Mouse (Mus musculus) urinary bladder, adult 2 months (tissue): ENCODE data around the gene Ocel1. TPM values are rescaled to one million over a fixed set of nuclear protein-coding genes. Genes with fewer than 3 reads are reported as not detected.

ENCODE experiments used
- DNase-seq: peaks from one replicate; pipeline ENCODE4 v3.0.0; 2022; ENCODE audit warnings: low spot score
- polyA plus RNA-seq: library from polyadenylated mRNA; depleted of rRNA; stranded (reverse); fragments of >200 nt; gene quantifications from 2 replicates; pipeline ENCODE4 v1.2.3, GENCODE M21; 2012

Ocel1 gene
- polyA plus RNA-seq, 1 experiment, result 12.0 TPM

- no peak for DNase-seq
Measured at GRCm38 (mm10) chr8:71379512-71380075, 8.5 kb downstream of the Ocel1 start.

DNA sequence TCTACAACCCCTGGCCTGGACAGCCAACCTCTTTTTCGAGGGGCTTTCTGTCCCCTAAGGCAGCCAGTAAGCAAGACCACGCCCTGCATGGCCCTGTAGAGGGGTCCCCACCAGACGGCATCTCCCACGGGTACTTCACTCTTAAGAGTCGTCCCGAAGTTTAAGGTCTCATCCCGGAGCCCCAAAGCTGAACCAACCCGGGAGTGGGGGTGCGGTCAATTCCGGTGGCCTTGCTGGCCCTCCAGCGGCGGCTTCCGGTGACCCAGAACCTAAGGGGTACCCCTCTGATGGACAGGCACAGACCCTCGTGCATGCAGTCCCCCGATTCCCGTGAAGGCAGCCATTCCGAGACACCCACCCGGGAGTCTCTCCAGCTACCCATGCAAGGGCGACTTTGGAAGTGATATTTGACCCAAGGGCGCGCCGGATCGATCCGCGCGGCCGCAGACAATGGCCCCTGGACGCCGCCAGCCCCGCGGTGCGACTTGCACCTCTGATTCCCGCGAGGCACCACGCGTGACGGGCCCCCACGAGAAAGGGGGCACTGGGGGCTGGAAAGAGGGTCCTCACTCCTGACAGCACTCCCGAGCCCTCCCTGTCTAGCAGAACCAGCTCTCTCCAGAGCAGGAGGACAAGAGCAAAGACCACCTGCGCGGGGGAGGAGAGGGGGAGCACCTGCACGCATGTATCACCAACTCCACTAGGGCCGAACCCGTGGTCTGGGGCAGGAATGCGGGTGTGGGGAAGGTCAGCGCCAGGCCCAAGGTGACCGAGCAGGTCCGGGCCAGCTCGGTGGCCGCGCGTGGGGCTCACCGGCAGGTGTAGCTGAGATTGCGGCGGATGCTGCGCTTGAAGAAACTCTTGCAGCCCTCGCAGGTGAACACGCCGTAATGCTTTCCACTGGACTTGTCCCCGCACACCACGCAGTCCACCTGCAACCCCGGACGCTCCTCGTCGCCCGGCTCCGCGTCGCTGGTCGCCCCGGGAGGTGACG, 9.4 kb downstream of the Ocel1 start:
- no peak for DNase-seq

DNA sequence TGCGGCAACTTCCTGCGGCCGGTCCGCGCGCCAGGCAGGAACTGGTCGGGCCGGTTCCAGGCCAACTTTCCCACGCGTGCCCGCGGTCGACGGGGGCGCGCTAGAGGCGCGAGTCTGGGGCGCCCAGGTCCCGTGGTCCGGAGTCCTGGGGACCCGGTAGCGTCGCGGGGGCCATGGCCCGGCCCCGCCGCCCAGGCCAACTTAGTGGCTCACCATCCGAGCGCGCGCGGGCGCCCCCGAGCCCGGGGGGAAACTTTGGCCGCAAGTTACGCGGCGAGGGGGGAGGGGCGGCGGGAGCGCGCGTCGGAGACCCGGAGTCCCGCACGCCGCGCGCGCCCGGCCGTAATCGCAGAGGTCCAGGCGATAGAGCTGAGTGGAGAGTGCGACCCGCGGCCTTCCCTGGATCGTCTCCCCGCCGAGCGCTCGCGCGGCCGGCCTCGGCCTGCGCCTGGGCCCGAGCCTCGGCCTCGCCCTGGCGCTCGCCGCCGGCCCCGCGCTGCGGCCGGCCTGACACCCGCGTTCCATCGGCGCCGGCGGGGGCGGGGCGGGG, 10.4 kb downstream of the Ocel1 start, which contains the start of gene Nr2f6:
Nr2f6 (minus strand) TSS at position 540 of the 550 bp plus-strand sequence.
- DNase-seq, result peak; percentile 85

- DNase-seq, result peak; percentile 79
Measured at GRCm38 (mm10) chr8:71381971-71382961, 11.2 kb downstream of the Ocel1 start.

- no peak for DNase-seq
Measured at GRCm38 (mm10) chr8:71383396-71383795, 12.3 kb downstream of the Ocel1 start.

- DNase-seq, result no peak
Measured at GRCm38 (mm10) chr8:71383860-71384259, 12.8 kb downstream of the Ocel1 start.

DNA sequence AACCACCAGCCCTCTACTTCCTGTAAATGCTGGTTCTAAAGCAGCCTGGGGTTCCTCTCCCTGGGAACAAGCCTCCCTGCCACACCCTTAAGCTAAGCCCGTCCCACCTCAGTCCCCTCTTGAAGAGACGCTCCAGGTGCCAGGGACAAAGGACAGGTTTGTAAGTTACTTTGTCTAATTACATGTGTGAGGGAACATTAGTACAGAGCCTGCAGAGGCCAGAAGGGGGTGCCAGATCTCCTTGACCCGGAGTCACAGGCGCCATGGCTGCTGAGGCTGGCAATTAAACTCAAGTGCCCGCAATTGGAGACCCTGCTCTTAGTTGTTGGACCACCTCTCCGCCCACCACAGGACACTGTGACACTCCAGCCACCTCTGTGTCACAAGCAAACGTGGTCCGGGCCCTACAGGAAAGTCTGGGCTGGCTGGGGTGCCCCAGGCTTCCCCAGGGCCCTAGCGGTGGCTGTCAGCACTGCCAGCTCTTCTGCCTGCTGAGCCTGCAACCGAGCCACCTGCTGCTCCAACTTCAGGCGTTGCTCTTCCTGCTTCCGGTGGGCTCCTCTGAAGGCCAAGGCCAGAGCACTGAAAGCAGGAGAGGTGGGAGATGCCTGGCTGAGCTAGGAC, 14.2 kb downstream of the Ocel1 start:
- DNase-seq, result no peak

DNA sequence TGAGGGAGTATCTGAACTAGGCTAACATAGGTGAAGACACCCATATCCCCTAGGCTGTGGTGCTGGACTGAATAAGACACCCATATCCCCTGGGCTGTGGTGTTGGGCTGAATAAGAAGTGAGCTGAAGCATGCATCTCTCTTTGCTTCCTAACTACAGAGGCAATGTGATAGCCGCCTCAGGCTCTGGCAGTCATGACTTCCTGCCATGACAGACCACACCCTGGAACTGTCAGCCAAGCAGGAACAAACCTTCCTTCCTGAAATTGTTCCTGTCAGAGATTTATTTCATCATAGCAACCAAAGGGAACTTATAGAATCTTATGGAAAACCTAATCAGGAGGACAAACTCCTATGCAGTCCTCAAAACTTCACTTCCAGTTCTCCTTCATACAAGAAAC, 17.2 kb downstream of the Ocel1 start:
- DNase-seq, result no peak

DNA sequence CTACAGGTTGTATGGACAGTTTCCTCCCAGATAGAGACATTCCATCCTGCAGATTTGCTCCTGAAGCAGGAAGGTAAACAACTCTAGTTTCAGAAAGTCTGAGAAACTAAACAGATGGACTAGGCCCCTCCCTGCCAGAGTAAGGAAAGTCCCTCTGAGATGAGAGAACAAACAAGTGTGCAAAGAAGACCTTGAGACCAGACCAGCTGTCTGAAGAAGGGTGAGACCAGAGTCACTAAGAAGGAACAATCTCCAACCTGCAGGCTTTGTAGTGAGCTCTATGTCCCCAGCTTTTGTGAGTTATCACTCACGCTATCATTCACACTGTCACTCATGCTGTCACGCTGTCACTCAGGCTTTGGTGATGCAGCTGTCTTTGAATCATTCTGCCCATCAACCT, 20.6 kb downstream of the Ocel1 start:
- DNase-seq, result no peak

DNA sequence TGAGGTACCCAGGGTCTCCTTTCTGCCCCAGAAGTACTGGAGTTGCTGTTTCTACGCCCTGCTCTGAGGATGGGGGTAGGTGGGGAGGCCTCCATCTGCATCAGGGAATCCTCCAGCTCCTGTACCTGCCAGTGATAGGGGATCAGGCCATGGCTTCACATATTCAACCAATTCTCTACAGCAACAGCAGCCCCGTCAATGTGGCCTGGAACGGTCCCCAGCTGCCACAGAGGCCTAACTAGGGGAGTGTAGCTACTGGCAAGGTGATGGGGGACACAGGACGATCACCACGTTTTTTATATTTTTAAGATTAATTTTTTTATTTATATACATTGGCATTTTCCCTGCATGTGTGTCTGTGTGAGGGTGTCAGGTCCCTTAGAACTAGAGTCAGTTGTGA, 21.3 kb downstream of the Ocel1 start:
- DNase-seq, result peak; percentile 14

- DNase-seq, result peak; percentile 11
Measured at GRCm38 (mm10) chr8:71392871-71393270, 21.8 kb downstream of the Ocel1 start.

- DNase-seq, result no peak
Measured at GRCm38 (mm10) chr8:71394481-71394880, 23.4 kb downstream of the Ocel1 start.

DNA sequence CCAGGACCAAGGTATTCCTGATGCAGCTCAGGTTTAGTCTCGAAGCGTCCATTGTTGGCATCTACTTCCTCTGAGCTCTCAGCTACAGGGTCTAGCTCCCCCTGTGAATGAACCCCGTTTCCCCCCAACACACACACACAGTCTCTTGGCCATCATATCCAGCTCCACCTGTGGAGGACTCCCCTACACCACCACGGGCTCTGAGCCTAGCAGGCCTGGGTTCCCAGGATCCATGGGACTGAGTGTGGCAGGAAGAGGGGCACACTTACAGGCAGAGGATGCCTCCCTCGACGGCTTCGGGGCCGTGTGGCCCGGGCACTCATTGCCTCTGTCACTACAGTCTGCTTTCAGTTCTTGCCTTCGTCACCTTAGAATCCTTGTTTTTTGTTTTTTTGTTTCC, 24.0 kb downstream of the Ocel1 start:
- DNase-seq, result peak; percentile 18

DNA sequence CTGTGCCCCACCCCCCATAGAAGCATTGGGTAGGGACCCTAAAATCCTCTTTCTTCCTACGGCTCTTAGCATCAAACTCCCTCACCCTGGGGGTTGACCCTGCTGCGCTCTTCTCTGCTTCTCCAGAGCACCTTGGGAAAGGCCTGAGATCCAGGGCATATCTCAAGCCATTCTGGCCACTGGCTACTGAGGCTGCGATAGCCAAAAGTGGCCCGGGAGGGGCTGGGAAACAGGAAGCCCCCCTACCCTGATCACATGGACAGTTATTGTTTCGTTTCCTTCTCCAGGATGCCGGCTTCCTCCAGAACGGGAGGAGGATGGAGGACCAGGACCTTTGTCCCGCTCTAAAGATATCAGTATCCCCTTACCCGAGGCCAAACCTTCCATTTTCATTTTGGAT, 24.5 kb downstream of the Ocel1 start, which contains the start of gene Ushbp1:
Ushbp1 (minus strand) TSS at position 174 of the 400 bp plus-strand sequence.
- peak; percentile 19 for DNase-seq

- DNase-seq, result peak; percentile 72
Measured at GRCm38 (mm10) chr8:71396639-71397305, 25.7 kb downstream of the Ocel1 start, which contains the start of gene Babam1. TSS of gene Babam1 (plus strand) at chr8:71396861.

- peak; percentile 19 for DNase-seq
Measured at GRCm38 (mm10) chr8:71397701-71398100, 26.6 kb downstream of the Ocel1 start.

- DNase-seq, result peak; percentile 11
Measured at GRCm38 (mm10) chr8:71400826-71401225, 29.7 kb downstream of the Ocel1 start.

GRCm38 (mm10) chr8:71401454-71401853, 30.4 kb downstream of the Ocel1 start:
- DNase-seq, result no peak

GRCm38 (mm10) chr8:71402446-71402964, 31.4 kb downstream of the Ocel1 start:
- DNase-seq, result no peak
